Mouse (Mus musculus) lung, embryonic 14.5 days (tissue): ENCODE measurements at regions not wholly inside any gene's neighbourhood (a gene's known extent, or its start where the extent isn't known, plus 50 kb on each side); places are given as distances from the start of the nearest gene placed in this dataset.
A peak's percentile ranks its signal among the peaks of the same experiment; 100 is the strongest.

Experiments
- ATAC-seq: fragments of 200-750 bp; cut with Nextera tagmentation; 2 replicates; pipeline ENCODE4 v1.8.0; 2017; ENCODE audit warnings: mild to moderate bottlenecking, moderate TSS enrichment, moderate library complexity; ENCODE audit not compliant: insufficient read depth
- DNase-seq: peaks from one replicate; pipeline ENCODE4 v3.0.0-alpha.2; 2015
- H3K27ac ChIP-seq: fragments of 300-500 bp; sonication (generic); 2 replicates; pipeline ENCODE4 v1.5.1; 2014; ENCODE audit warnings: low read depth, mild to moderate bottlenecking, moderate library complexity
- H3K27me3 ChIP-seq: fragments of 300-500 bp; sonication (generic); 2 replicates; pipeline ENCODE4 v1.6.1; 2014; ENCODE audit warnings: low read length, control low read depth; ENCODE audit not compliant: insufficient read depth
- H3K36me3 ChIP-seq: fragments of 300-500 bp; sonication (generic); 2 replicates; pipeline ENCODE4 v1.6.1; 2014; ENCODE audit warnings: control low read depth; ENCODE audit not compliant: insufficient read depth
- H3K4me1 ChIP-seq: fragments of 300-500 bp; sonication (generic); 2 replicates; pipeline ENCODE4 v1.6.1; 2014; ENCODE audit warnings: antibody characterized with exemption, control low read depth; ENCODE audit not compliant: insufficient read depth
- H3K4me2 ChIP-seq: fragments of 300-500 bp; sonication (generic); 2 replicates; pipeline ENCODE4 v1.6.1; 2014; ENCODE audit warnings: mild to moderate bottlenecking
- H3K4me3 ChIP-seq: fragments of 300-500 bp; sonication (generic); 2 replicates; pipeline ENCODE4 v1.5.1; 2014; ENCODE audit warnings: low read depth, low read length
- H3K9ac ChIP-seq: fragments of 300-500 bp; sonication (generic); 2 replicates; pipeline ENCODE4 v1.6.1; 2014
- H3K9me3 ChIP-seq: fragments of 300-500 bp; sonication (generic); 2 replicates; pipeline ENCODE4 v1.6.1; 2016; ENCODE audit warnings: low read depth, low read length, control low read depth
- CTCF ChIP-seq: IDR thresholded peaks from 2 replicates; pipeline ENCODE4 v1.5.1; 2016; ENCODE audit warnings: antibody characterized with exemption, low read depth
- WGBS: fragments of 180-500 bp; shearing (Covaris S2); extraction: QIAGEN DNeasy Blood & Tissue Kit; methylation state at CpG from one replicate; pipeline ENCODE4 v1.1.7; 2014; 5-methylcytosine and 5-hydroxymethylcytosine counted together

- TF ChIP-seq CTCF = no peak
- Histone ChIP-seq H3K36me3 (no peaks in the 10 kb centered on the region), H3K27ac (no peak overlapping the region), H3K4me2 (peak overlapping the region; percentile 93), H3K4me3 (peak overlapping the region; percentile 46), H3K9ac (peak overlapping the region; percentile 44), H3K4me1 (no peaks in the 10 kb centered on the region), H3K9me3 (no peaks in the 10 kb centered on the region), H3K27me3 (no peaks in the 10 kb centered on the region)
- 7% methylated on average over 9 of the region's 9 CpGs for WGBS
- ATAC-seq = 0 out of 2 replicates have a peak, but pooled peaks have one; percentile 23
- no peak for DNase-seq
Observed at GRCm38 (mm10) chr6:71012436-71012822, 56.1 kb downstream of the Foxi3 start.

DNA sequence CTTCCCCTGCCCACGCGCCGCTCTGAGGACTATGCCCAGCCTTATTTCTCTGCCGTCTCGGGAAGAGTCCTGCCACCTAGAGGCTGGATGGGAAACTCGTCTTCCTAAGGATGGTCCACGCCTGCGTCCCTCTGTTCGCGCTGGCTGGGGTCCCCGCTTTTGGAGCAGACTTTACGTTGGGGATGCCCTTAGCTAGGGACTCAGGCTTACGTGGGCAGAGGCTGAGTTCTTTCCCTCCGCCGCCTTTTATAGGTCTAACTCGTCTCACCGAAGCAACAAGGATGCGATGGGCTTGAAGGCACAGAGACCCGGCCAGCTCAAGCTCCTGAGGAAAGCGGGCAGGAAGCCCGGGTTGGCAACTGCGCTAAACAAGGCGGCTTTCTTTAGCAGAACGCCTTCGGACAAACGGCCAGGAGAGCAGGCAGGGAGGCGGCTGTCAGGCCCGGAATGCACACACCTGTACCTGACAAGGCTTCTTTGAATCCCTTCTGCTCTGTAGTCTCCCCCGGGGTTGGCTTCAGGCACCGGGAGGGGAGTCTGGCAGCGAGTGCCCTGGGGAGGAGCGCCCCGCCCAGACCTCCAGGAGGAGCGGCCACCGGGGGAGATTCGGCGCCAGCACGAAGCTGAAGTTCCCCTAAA is 56.6 kb downstream of the Foxi3 start:
- DNase-seq (peak; percentile 89), ATAC-seq (peak; percentile 96)
- H3K27me3 ChIP-seq = no peaks in the 10 kb centered on the region
- no peaks in the 10 kb centered on the region for H3K9me3 ChIP-seq
- no peak overlapping the region for H3K27ac ChIP-seq
- H3K4me3 ChIP-seq = peak overlapping the region; percentile 46
- no peaks in the 10 kb centered on the region for H3K4me1 ChIP-seq
- H3K4me2 ChIP-seq = peak overlapping the region; percentile 93
- TF ChIP-seq CTCF = peak; percentile 84
- no peaks in the 10 kb centered on the region for H3K36me3 ChIP-seq
- H3K9ac ChIP-seq = peak overlapping the region; percentile 44
- under 1% methylated on average over 37 of the region's 38 CpGs for WGBS

GRCm38 (mm10) chr6:71016388-71016787 is 60.1 kb downstream of the Foxi3 start:
- no peak overlapping the region for H3K9ac ChIP-seq
- H3K36me3 ChIP-seq = no peaks in the 10 kb centered on the region
- no peaks in the 10 kb centered on the region for H3K27me3 ChIP-seq
- no peaks in the 10 kb centered on the region for H3K4me1 ChIP-seq
- no peak overlapping the region for H3K27ac ChIP-seq
- H3K4me2 ChIP-seq = no peak overlapping the region
- H3K9me3 ChIP-seq = no peaks in the 10 kb centered on the region
- TF ChIP-seq CTCF = peak; percentile 30; the same call in 1 of the 2 replicates
- DNase-seq (peak; percentile 7), ATAC-seq (no peak)
- WGBS = 3% methylated on average over 1 of the region's 1 CpGs
- H3K4me3 ChIP-seq = no peak overlapping the region

DNA sequence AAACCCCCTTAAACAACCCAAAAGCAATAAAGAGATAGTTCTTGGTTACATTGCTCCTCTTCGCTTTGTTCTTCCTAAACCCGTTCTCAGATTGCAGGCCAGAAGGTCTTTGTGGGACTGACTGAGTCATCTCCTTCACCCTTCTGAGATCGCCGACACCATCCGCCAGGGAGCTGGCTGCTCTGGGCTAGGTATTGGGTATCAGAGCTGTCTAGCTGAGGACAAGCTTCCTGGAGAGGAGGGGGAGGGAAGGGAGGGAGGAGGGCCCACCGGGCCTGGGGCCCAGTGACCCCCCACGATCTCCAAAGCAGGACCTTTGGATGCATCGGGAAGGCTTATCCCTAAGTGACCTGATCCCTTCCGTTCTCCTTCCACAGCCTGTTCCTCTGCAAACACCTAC is 65.0 kb downstream of the Foxi3 start:
- Histone ChIP-seq H3K9ac (no peak overlapping the region), H3K27me3 (no peaks in the 10 kb centered on the region), H3K9me3 (no peaks in the 10 kb centered on the region), H3K27ac (no peak overlapping the region), H3K4me3 (no peak overlapping the region), H3K4me2 (no peak overlapping the region), H3K4me1 (no peaks in the 10 kb centered on the region), H3K36me3 (no peaks in the 10 kb centered on the region)
- ATAC-seq (no peak), DNase-seq (no peak)
- WGBS = 14% methylated on average over 9 of the region's 9 CpGs
- no peak for TF ChIP-seq CTCF

DNA sequence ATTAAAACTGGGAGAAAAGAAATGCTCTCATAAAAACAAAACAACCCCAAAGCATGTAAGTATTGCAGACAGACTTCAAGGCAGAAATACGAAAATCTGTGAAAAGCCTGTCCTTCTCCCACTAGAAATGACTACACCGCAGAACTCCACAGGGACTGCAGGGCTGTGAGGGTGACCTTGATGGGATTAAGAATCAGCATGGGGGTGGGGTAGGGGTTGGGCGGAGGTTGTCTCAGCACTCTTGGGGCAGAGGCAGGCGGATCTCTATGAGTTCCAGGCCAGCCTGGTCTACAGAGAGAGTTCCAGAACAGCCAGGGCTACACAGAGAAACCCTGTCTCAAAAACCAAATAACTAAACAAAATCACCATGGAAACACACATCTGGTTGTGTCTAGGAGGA is 69.1 kb downstream of the Foxi3 start:
- 83% methylated on average over 4 of the region's 4 CpGs for WGBS
- Histone ChIP-seq H3K27me3 (no peaks in the 10 kb centered on the region), H3K27ac (no peak overlapping the region), H3K9ac (no peak overlapping the region), H3K4me2 (no peak overlapping the region), H3K36me3 (no peaks in the 10 kb centered on the region), H3K4me3 (no peak overlapping the region), H3K4me1 (no peaks in the 10 kb centered on the region), H3K9me3 (no peaks in the 10 kb centered on the region)
- ATAC-seq (no peak), DNase-seq (no peak)
- no peak for TF ChIP-seq CTCF

- Histone ChIP-seq H3K9ac (no peak overlapping the region), H3K4me3 (no peak overlapping the region), H3K4me1 (no peaks in the 10 kb centered on the region), H3K27ac (no peak overlapping the region), H3K36me3 (no peaks in the 10 kb centered on the region), H3K9me3 (no peaks in the 10 kb centered on the region), H3K27me3 (no peaks in the 10 kb centered on the region), H3K4me2 (no peak overlapping the region)
- 72% methylated on average over 6 of the region's 6 CpGs for WGBS
- no peak for TF ChIP-seq CTCF
- ATAC-seq (no peak), DNase-seq (no peak)
Observed at GRCm38 (mm10) chr6:71029663-71030062, 73.3 kb downstream of the Foxi3 start.

- 67% methylated on average over 5 of the region's 5 CpGs for WGBS
- Histone ChIP-seq H3K4me1 (no peaks in the 10 kb centered on the region), H3K4me2 (no peak overlapping the region), H3K27me3 (no peaks in the 10 kb centered on the region), H3K27ac (no peak overlapping the region), H3K4me3 (no peak overlapping the region), H3K9ac (no peak overlapping the region), H3K36me3 (no peaks in the 10 kb centered on the region), H3K9me3 (no peaks in the 10 kb centered on the region)
- no peak for ATAC-seq
- DNase-seq = peak; percentile 42
- TF ChIP-seq CTCF = peak; percentile 47
Observed at GRCm38 (mm10) chr6:71030541-71030940, 74.2 kb downstream of the Foxi3 start.
